Mouse (Mus musculus) heart, adult 2 months (tissue): Measurements from ENCODE around the gene Gm21800. TPM values are rescaled to one million over a fixed set of nuclear protein-coding genes. Genes with fewer than 3 reads are reported as not detected.
"Not testable (repeated sequence)": the region's sequence is repeated elsewhere in the genome, so short reads cannot be mapped to it uniquely, and the experiment has no call there.

Source experiments
- DNase-seq, 2 experiments: peaks; one replicate each; pipeline ENCODE4 v3.0.0; 2021
- H3K27ac ChIP-seq: fragments of 200-600 bp; 2 replicates; pipeline ENCODE4 v1.8.1; 2022
- H3K27me3 ChIP-seq: fragments of 200-500 bp; 2 replicates; pipeline ENCODE4 v1.6.1; 2012; ENCODE audit warnings: mild to moderate bottlenecking, low read length, inconsistent platforms, mixed read lengths; ENCODE audit not compliant: control insufficient read depth, insufficient read depth
- H3K36me3 ChIP-seq: fragments of 200-500 bp; 2 replicates; pipeline ENCODE4 v1.6.1; 2012; ENCODE audit warnings: low read length, inconsistent platforms; ENCODE audit not compliant: control insufficient read depth, insufficient read depth
- H3K4me1 ChIP-seq: fragments of 200-500 bp; 2 replicates; pipeline ENCODE4 v1.6.1; 2011; ENCODE audit warnings: low read length; ENCODE audit not compliant: control insufficient read depth, insufficient read depth
- H3K4me3 ChIP-seq: fragments of 200-600 bp; 2 replicates; pipeline ENCODE4 v1.8.1; 2022
- H3K79me2 ChIP-seq: fragments of 200-500 bp; replicated peaks from 2 replicates; pipeline ENCODE4 v1.6.1; 2012; ENCODE audit warnings: mild to moderate bottlenecking, inconsistent platforms, low read length, moderate library complexity, mixed read lengths; ENCODE audit not compliant: control insufficient read depth, insufficient read depth
- H3K9ac ChIP-seq: fragments of 200-500 bp; 2 replicates; pipeline ENCODE4 v1.6.1; 2012; ENCODE audit warnings: low read depth, mild to moderate bottlenecking, control low read depth, inconsistent platforms, low read length, mixed read lengths
- WGBS: fragments of 180-500 bp; shearing (Covaris S2); methylation state at CpG from one replicate; pipeline ENCODE4 v1.1.7; 2018; 5-methylcytosine and 5-hydroxymethylcytosine counted together
- intact Hi-C: fragments of 180-260 bp; cut with DNase I; formaldehyde crosslinking; loops from one replicate; pipeline ENCODE4 v1.15.1; 2025
- long read RNA-seq: library from polyadenylated mRNA; stranded (forward); transcript quantifications from one replicate; pipeline ENCODE4 v2.0.0, GENCODE M21; 2021
- polyA plus RNA-seq: library from polyadenylated mRNA; depleted of rRNA; stranded (reverse); fragments of >200 nt; gene quantifications from 2 replicates; pipeline ENCODE4 v1.2.3, GENCODE M21; 2012; rRNA removed
- total RNA-seq, 2 experiments: library from RNA; stranded (reverse); gene quantifications; 2 replicates each; pipeline ENCODE4 v1.2.3; 2021

Gene Gm21800
- total RNA-seq (not detected), polyA plus RNA-seq (not detected in 2 replicates)
- long read RNA-seq = 0 reads

DNA sequence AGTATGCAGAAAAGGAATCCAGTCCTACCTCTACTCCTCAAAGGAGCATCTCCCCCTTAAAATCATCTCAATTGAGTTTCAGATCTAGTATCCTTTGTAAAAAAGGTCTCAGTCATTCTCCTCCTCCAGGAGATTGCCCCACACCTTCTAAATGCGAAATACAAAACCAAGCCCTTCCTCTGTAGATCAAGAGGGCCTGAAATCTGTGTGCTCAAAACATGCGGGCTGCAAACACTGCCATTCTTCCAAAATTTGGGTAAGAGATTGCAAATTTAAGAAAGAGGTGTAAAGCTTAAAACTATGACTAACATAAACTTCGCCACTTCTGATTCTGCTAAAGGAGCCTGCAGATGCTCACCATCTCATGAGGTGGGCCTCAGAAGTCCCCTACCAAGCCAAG, at the start of gene Gm21800:
Gene Gm21800, plus strand, starts transcription at position 301 of the 400 bp plus-strand sequence.
- H3K79me2 ChIP-seq, H3K4me1 ChIP-seq, H3K27me3 ChIP-seq, DNase-seq, H3K4me3 ChIP-seq, H3K9ac ChIP-seq, H3K36me3 ChIP-seq, intact Hi-C loops, H3K27ac ChIP-seq: not testable (repeated sequence)
- WGBS = no CpG with 5 or more reads among the region's 3 CpGs
